9 mouse cellular contexts compared by ENCODE assay signal in the genomic region with DNA sequence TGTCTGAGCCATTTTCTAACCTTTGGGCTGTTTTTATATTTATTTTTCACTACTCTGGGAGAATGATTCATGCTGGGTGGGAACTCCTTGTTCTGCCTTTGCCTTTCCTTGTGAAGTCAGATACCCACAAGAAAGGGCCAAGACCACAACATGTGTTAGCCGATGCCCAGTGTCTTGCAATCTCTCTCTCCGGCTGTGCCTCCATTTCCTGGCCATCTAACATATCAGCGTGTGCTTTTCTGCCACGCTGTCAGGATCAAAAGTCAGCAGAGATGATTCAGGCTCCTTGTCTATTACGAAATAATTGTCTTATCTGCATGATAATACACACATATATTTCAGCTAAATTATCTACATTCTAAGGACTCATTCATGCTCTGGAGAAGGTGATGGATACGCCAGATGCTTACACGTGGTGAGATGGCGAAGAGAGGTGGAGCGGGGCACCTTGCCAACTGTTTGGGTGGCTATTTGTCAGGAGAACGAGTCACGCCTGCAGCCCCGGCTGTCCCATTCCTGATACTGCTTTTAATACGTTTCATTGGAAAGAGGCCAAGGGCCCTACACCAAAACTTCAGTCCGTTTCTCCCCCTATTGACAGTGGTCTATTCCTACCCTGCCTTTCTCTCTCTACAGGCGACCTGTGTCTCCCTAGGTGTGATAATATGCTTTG.
DNase-seq lines count a peak whose midpoint lies in the region; ATAC-seq and TF ChIP-seq lines count a peak whose summit lies in the region.
"Had no signal": no experiment of that assay in that cellular context is flagged by ENCODE, and none has a peak within 500 bp of the region (broad histone marks: within the 10 kb centered on the region; RNA-seq: fewer than 3 reads in every experiment).

No protein-coding gene starts in this region.

- DNase-seq in heart, adult 11 months = peak; percentile 91
- DNase-seq in heart, adult 8-10 months (ENCODE audit: low spot score) = no peak
- DNase-seq in midbrain, embryonic 14.5 days = peak; percentile 47
- DNase-seq in midbrain, embryonic 11.5 days (ENCODE audit: low spot score, missing footprints) = no peak
- DNase-seq in adrenal gland, adult 8-10 months = peak; percentile 28
- DNase-seq in heart, postnatal 0 days (ENCODE audit: low spot score) = peak; percentile 55

- ATAC-seq in midbrain, embryonic 14.5 days (ENCODE audit: low FRiP score, low TSS enrichment) = no peak
- no peak for ATAC-seq in midbrain, embryonic 11.5 days (ENCODE audit: low FRiP score)
- peak; percentile 39; the same call in 1 of the 2 replicates for ATAC-seq in heart, postnatal 0 days (ENCODE audit: insufficient read depth, low read depth)
- ATAC-seq in activated CD4-positive, CD25-positive, alpha-beta regulatory T cell, adult 4 months = no peak
- no peak for ATAC-seq in kidney, embryonic 16.5 days (ENCODE audit: low FRiP score, low TSS enrichment)

- no peaks in the 10 kb centered on the region for H3K9me3 ChIP-seq in midbrain, embryonic 14.5 days (ENCODE audit: control insufficient read depth, low read length)
- no peaks in the 10 kb centered on the region for H3K9me3 ChIP-seq in midbrain, embryonic 11.5 days (ENCODE audit: control insufficient read depth, low read length)
- H3K9me3 ChIP-seq in heart, postnatal 0 days (replicated peaks; ENCODE audit: control insufficient read depth, low read length) = no peaks in the 10 kb centered on the region
- no peaks in the 10 kb centered on the region for H3K9me3 ChIP-seq in kidney, embryonic 16.5 days (ENCODE audit: low read length)
- H3K9me3 ChIP-seq: embryonic facial prominence, embryonic 10.5 days had no signal

- H3K27me3 ChIP-seq in midbrain, embryonic 14.5 days (ENCODE audit: control insufficient read depth, insufficient read depth, low read length) = no peaks in the 10 kb centered on the region
- H3K27me3 ChIP-seq in midbrain, embryonic 11.5 days (ENCODE audit: control insufficient read depth, insufficient read depth, low read length) = no peaks in the 10 kb centered on the region
- H3K27me3 ChIP-seq in heart, postnatal 0 days (ENCODE audit: control insufficient read depth, insufficient read depth, low read length) = no peaks in the 10 kb centered on the region
- no peaks in the 10 kb centered on the region for H3K27me3 ChIP-seq in kidney, embryonic 16.5 days (ENCODE audit: insufficient read depth, low read length)

- TF ChIP-seq EP300 in heart, postnatal 0 days (IDR thresholded peaks at IDR 0.05; ENCODE audit: low read depth) = no peak

- 69% methylated on average over 15 of the region's 15 CpGs for WGBS in midbrain, embryonic 14.5 days
- WGBS in midbrain, embryonic 11.5 days = 91% methylated on average over 15 of the region's 15 CpGs
- 20% methylated on average over 15 of the region's 15 CpGs for WGBS in heart, postnatal 0 days
- WGBS in kidney, embryonic 16.5 days = 79% methylated on average over 15 of the region's 15 CpGs

- H3K4me2 ChIP-seq in midbrain, embryonic 14.5 days (ENCODE audit: low read length) = no peak overlapping the region
- H3K4me2 ChIP-seq in midbrain, embryonic 11.5 days = no peak overlapping the region
- no peak overlapping the region for H3K4me2 ChIP-seq in heart, postnatal 0 days (ENCODE audit: low read depth, low read length)
- H3K4me2 ChIP-seq in kidney, embryonic 16.5 days (replicated peaks; ENCODE audit: low read depth, low read length) = no peak overlapping the region

- H3K27ac ChIP-seq in midbrain, embryonic 14.5 days (replicated peaks; ENCODE audit: low read depth, low read length) = no peak overlapping the region
- H3K27ac ChIP-seq in midbrain, embryonic 11.5 days (ENCODE audit: low read depth, low read length) = no peak overlapping the region
- H3K27ac ChIP-seq in heart, postnatal 0 days (ENCODE audit: low read depth) = peak overlapping the region; percentile 58; the same call in 1 of the 2 replicates
- no peak overlapping the region for H3K27ac ChIP-seq in kidney, embryonic 16.5 days (ENCODE audit: low read length)

- H3K4me1 ChIP-seq in midbrain, embryonic 14.5 days (ENCODE audit: control insufficient read depth, insufficient read depth, low read length) = peaks cover 11% of the 10 kb centered on the region
- H3K4me1 ChIP-seq in midbrain, embryonic 11.5 days (ENCODE audit: control insufficient read depth, insufficient read depth, low read length) = no peaks in the 10 kb centered on the region
- peaks cover 25% of the 10 kb centered on the region for H3K4me1 ChIP-seq in heart, postnatal 0 days (ENCODE audit: control insufficient read depth, insufficient read depth)
- peaks cover 15% of the 10 kb centered on the region; the same call in 1 of the 2 replicates for H3K4me1 ChIP-seq in kidney, embryonic 16.5 days (ENCODE audit: insufficient read depth, low read length)

- no peaks in the 10 kb centered on the region for H3K36me3 ChIP-seq in midbrain, embryonic 14.5 days (ENCODE audit: control insufficient read depth, insufficient read depth, low read length)
- H3K36me3 ChIP-seq in midbrain, embryonic 11.5 days (ENCODE audit: control insufficient read depth, insufficient read depth, low read length) = no peaks in the 10 kb centered on the region
- no peaks in the 10 kb centered on the region for H3K36me3 ChIP-seq in heart, postnatal 0 days (replicated peaks; ENCODE audit: control insufficient read depth, insufficient read depth, low read length)
- H3K36me3 ChIP-seq in kidney, embryonic 16.5 days (ENCODE audit: insufficient read depth, low read length) = no peaks in the 10 kb centered on the region
- H3K36me3 ChIP-seq: embryonic facial prominence, embryonic 10.5 days had no signal

- no peak overlapping the region for H3K4me3 ChIP-seq in midbrain, embryonic 14.5 days (replicated peaks; ENCODE audit: low read depth, low read length)
- no peak overlapping the region for H3K4me3 ChIP-seq in midbrain, embryonic 11.5 days (ENCODE audit: low read depth, low read length)
- H3K4me3 ChIP-seq in heart, postnatal 0 days (ENCODE audit: low read depth, low read length) = no peak overlapping the region
- no peak overlapping the region for H3K4me3 ChIP-seq in kidney, embryonic 16.5 days (ENCODE audit: low read length)
- H3K4me3 ChIP-seq: embryonic facial prominence, embryonic 10.5 days had no signal

- no peak for TF ChIP-seq CTCF in heart, postnatal 0 days (IDR thresholded peaks at IDR 0.05; ENCODE audit: low read depth)

- H3K9ac ChIP-seq in midbrain, embryonic 14.5 days (replicated peaks; ENCODE audit: low read length) = no peak overlapping the region
- no peak overlapping the region for H3K9ac ChIP-seq in midbrain, embryonic 11.5 days (ENCODE audit: low read length)
- H3K9ac ChIP-seq in heart, postnatal 0 days (replicated peaks; ENCODE audit: low read depth, low read length) = no peak overlapping the region
- no peak overlapping the region for H3K9ac ChIP-seq in kidney, embryonic 16.5 days (replicated peaks; ENCODE audit: low read length)

Comparison
In these comparisons a context has a peak if more than half of its experiments do, and no peak if none do; other contexts are left out.
1. DNase-seq: peak in heart, adult 11 months (single experiment), midbrain, embryonic 14.5 days (single experiment), adrenal gland, adult 8-10 months (single experiment) and heart, postnatal 0 days (single experiment); none in heart, adult 8-10 months (single experiment) and midbrain, embryonic 11.5 days (single experiment).